Mouse (Mus musculus) cerebellum, adult 8-10 months (tissue): Measurements from ENCODE around the gene Zbtb22.

ENCODE experiments used
- DNase-seq: peaks from one replicate; pipeline ENCODE4 v3.0.0; 2022

The Zbtb22 gene

GRCm38 (mm10) chr17:33924577-33925283 is 9.0 kb downstream of the Zbtb22 start:
- no peak for DNase-seq

- no peak for DNase-seq
Measured at GRCm38 (mm10) chr17:33925406-33926116, 9.9 kb downstream of the Zbtb22 start.

- no peak for DNase-seq
Measured at GRCm38 (mm10) chr17:33926207-33926932, 10.7 kb downstream of the Zbtb22 start.

- DNase-seq, result no peak
Measured at GRCm38 (mm10) chr17:33928251-33928947, 12.7 kb downstream of the Zbtb22 start.

- DNase-seq, result peak; percentile 95
Measured at GRCm38 (mm10) chr17:33929371-33930279, 13.9 kb downstream of the Zbtb22 start, which contains the start of gene Rgl2. Rgl2 (plus strand) TSS chr17:33929543.

- peak; percentile 71 for DNase-seq
Measured at GRCm38 (mm10) chr17:33930280-33931158, 14.8 kb downstream of the Zbtb22 start.

- DNase-seq, result no peak
Measured at GRCm38 (mm10) chr17:33931159-33931866, 15.6 kb downstream of the Zbtb22 start.

- DNase-seq, result no peak
Measured at GRCm38 (mm10) chr17:33931947-33932346, 16.2 kb downstream of the Zbtb22 start.

- no peak for DNase-seq
Measured at GRCm38 (mm10) chr17:33932448-33932847, 16.7 kb downstream of the Zbtb22 start.

GRCm38 (mm10) chr17:33932970-33933369 is 17.3 kb downstream of the Zbtb22 start:
- no peak for DNase-seq

GRCm38 (mm10) chr17:33935422-33936055 is 19.8 kb downstream of the Zbtb22 start:
- no peak for DNase-seq

- DNase-seq, result no peak
Measured at GRCm38 (mm10) chr17:33936993-33937392, 21.3 kb downstream of the Zbtb22 start.

- no peak for DNase-seq
Measured at GRCm38 (mm10) chr17:33938783-33939182, 23.1 kb downstream of the Zbtb22 start.

GRCm38 (mm10) chr17:33940206-33940805 is 24.6 kb downstream of the Zbtb22 start, which contains the start of the genes Pfdn6 and Wdr46:
Pfdn6 (minus strand) TSS chr17:33940343.
Wdr46 (plus strand) TSS chr17:33940660.
- DNase-seq, result peak; percentile 83

- DNase-seq, result no peak
Measured at GRCm38 (mm10) chr17:33940981-33941380, 25.3 kb downstream of the Zbtb22 start.

- DNase-seq, result no peak
Measured at GRCm38 (mm10) chr17:33941381-33941780, 25.7 kb downstream of the Zbtb22 start.

GRCm38 (mm10) chr17:33943454-33943853 is 27.8 kb downstream of the Zbtb22 start:
- no peak for DNase-seq

- no peak for DNase-seq
Measured at GRCm38 (mm10) chr17:33947430-33948089, 31.9 kb downstream of the Zbtb22 start.
